Mouse (Mus musculus) kidney, adult 11 months (tissue): ENCODE measurements at regions not wholly inside any gene's neighbourhood (a gene's known extent, or its start where the extent isn't known, plus 50 kb on each side); places are given as distances from the start of the nearest gene placed in this dataset.
A peak's percentile ranks its signal among the peaks of the same experiment; 100 is the strongest.

Source experiments
- DNase-seq: peaks from one replicate; pipeline ENCODE4 v3.0.0; 2022

DNA sequence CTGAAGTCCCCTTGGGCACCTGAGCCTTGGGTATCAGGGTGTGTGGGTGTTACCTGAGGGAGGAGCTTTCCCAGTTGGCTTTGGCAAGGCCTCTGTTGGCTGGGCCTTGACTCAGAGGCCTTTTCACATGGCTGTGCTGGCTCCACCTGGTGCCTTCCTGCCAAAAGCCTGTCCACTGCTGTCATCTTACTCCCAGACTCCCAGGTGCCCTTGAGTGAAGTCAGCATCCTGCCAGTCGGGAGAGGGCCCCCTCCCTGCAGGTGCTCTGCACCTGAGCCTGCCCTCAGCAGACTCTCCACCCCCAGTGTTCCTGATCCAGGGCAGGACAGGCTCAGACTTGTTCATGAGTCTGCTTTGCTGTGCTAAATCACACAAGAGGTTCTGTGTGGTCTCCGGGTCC, 99.2 kb upstream of the Lgalsl start:
- peak; percentile 19 for DNase-seq

DNA sequence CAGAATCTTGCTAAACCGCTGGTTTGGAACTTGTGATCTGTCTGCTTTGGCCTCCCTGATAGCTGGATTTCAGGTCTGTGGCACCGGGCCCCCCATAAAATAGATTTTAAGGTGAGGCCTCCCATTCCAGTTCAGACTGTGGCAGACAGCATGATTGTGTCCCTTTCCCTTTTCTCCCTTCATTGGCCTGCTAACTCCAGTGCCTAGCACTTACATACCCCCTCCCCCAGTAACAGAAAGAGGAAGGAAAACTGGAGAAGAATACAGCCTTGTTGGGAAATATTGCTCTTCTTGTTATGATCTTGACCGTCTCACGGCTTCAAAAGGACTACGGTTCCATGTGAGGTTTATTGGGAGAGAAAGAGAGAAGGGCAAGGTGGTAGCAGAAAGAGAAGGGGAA, 99.7 kb upstream of the Lgalsl start:
- DNase-seq: no peak

DNA sequence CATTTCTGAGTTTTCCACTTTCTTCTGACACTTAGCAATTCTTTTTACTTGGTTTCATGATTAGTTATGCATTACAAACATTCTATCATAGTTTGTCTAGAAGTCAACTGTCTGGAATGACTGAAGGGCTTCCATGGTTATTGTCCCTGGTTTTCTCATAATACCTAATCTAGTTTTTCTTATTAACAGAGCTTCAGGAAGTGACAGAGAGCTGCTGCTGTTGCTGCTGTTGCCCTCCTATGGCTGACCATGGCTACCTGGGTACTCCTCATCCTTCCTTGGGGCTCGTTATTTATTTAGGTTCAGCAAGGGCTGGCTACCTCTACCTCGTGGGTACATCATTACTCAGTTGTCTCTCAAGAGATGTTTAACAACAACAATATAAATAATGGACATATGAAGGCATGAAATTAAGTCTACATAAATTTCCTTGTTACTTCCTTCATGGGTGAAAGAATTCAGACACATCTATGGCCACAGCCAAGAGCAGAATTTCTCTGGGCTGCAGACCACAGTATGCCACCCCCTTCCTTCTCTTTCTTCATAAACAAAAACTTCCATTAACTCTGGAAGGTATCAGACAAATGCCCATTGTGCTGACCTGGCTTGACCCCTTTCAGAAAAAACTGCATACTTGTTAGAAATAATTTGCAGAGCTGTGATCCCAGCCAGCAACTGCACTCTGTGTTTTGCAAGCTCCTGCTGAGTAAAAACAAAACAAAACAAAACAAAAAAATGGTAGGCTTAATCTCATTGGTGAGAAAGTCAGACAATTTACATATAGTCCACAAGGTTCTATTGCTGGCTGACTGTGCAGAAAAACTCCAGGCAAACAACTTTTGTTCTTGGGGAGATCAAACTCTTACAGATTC, 103.6 kb upstream of the Lgalsl start:
- peak; percentile 55 for DNase-seq

DNA sequence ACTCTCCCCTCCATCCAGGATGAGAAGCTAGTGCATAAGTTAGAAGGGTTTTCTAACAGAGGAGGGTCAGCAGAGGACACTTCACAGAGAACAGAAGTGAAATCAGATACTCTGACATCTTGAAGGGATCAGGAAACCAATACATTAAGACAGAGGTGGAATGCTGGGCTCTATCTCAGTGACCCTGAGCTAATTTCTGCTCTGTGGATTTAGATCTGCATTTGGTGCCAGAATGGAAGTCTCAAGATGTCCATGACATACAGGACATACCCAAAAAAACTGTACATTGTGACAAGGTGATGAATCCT, 104.2 kb upstream of the Lgalsl start:
- no peak for DNase-seq

DNA sequence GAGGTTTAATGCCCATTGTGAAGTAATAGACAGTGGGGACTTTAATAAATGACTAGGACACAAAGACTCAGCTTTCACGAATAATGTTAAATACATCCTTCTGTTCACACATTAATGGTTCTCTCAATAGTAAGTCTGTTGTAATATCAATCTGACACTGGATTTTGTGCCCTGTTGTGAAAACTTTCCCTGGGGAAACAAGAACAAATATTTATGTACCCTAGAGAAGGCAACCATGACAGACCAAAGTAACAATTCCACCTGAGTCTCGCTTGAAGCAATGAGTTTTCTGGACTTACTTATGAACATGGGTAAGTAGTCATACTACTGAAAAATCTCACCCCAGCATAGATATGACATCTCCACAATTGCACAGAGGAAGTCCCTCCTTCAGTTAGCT, 105.1 kb upstream of the Lgalsl start:
- DNase-seq: no peak

- no peak for DNase-seq
Observed at GRCm38 (mm10) chr11:20936996-20937395, 106.1 kb upstream of the Lgalsl start.

GRCm38 (mm10) chr11:20937942-20938341, 107.1 kb upstream of the Lgalsl start:
- no peak for DNase-seq

GRCm38 (mm10) chr11:20939644-20940043, 108.8 kb upstream of the Lgalsl start:
- DNase-seq: no peak

- no peak for DNase-seq
Observed at GRCm38 (mm10) chr11:20941546-20941945, 110.7 kb upstream of the Lgalsl start.

GRCm38 (mm10) chr11:20955561-20955960, 124.7 kb upstream of the Lgalsl start:
- DNase-seq: peak; percentile 56

DNA sequence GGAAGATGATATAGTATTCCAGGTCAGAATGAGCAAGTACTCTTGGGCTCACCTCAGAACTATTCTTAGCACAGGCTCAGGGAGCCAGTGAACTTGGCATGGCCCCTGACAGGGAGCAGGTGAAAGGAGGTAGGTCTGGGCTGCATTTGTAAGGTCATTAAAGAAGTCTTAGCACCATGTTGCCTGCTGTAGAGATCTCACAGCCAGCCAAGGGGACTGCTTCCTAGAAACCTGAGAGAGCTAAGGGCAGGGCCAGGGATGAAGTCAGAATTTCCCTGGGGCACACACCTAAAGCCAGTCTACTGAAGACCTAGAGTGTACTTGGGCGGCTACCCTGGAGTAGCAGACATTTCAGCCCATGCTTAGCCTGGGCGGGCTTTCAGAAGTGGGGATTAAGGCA, 126.9 kb upstream of the Lgalsl start:
- DNase-seq: peak; percentile 8

DNA sequence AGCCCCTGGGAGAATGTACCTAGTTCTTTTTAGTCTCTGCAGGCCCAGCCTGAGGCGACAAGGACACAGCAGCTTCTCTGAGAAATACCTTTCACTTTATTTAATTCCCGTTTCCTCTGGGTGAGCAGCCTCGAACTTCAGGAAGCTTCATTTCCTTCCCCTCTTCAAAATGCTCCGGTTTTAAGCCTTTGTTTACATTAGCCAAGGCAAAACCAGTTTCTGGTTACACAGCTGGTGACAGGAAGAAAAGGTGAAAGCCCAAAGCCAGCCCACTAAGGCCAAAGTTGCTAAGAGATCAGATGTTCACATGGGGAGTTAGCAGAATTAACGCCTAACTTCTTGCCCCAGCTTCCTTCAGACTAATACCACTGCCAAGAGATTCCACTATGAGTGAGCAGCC, 127.4 kb upstream of the Lgalsl start:
- peak; percentile 36 for DNase-seq

DNA sequence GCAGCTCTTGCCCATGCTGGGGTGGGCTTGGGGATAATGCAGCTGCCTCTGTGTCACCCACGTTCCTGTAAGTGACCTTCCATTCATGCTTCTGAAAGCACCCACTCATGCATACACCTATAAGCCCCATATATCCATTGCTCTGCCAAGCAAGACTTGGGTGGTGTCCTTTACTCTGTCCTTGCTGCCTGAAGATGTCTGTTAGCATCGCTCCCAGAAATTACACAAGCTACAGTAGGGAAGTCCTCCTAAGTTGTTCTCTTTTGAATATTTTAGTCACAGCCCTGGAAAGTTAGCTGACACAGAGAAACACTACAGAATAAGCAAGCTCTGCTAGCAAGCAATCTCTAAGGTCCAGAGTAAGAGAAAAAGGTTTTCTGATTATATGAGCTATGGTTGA, 129.2 kb upstream of the Lgalsl start:
- DNase-seq: no peak

DNA sequence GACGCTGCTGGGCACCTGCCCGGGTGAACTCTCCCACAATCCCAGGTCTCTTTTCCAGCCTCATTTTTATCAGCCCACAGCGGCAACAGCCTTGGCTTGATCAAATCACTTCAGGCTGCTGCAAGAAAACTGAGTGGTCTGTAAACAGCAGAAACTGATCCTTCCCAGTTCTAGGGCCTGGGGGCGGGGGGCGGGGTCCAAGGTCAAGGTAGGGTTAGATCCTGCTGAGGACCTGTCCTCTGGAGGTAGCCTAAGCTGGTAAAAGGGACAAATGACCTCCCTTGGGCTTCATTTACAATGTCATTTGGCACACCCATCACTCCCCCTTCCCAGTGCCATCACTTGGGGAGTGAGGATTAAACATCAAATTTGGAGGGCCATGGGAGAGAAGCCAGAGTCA, 129.9 kb upstream of the Lgalsl start:
- no peak for DNase-seq

GRCm38 (mm10) chr11:20961626-20962025, 129.5 kb upstream of the Peli1 start:
- DNase-seq: no peak

GRCm38 (mm10) chr11:20965575-20966239, 125.4 kb upstream of the Peli1 start:
- DNase-seq: no peak

DNA sequence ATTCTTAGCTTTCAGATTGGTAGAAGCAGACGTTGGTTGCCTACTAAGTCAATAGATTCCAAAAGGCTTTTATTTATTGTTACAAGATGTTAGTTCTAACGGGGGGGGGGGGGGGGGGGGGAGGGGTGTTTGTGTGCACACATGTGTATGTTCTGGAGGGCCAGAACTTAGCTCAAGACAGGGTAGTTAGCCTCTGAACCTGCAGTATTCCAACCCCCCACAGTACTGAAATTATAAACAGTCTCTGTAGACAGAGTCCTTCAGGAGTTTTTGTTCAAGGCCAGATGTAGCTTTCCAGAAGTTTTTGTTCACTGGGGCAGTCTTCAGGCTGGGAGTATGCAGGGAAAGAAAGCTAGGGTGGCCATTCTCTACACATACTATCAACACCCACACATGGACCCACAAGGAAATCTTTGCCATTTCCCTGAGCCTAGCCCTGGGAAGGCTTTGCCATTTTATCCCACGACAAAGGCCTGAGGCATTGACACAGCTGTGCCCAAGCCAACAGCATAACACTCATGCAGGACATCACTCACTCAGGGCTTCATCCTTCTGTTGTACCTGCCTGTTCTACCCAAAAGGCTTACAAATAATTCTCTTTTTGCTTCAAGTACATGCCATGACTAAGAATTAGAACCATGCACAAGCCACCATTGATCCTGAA, 123.6 kb upstream of the Peli1 start:
- no peak for DNase-seq

GRCm38 (mm10) chr11:20968341-20968740, 122.8 kb upstream of the Peli1 start:
- DNase-seq: peak; percentile 8

GRCm38 (mm10) chr11:20973141-20973540, 118.0 kb upstream of the Peli1 start:
- DNase-seq: no peak

GRCm38 (mm10) chr11:20981588-20981987, 109.5 kb upstream of the Peli1 start:
- no peak for DNase-seq

GRCm38 (mm10) chr11:20982010-20982409, 109.1 kb upstream of the Peli1 start:
- DNase-seq: no peak

DNA sequence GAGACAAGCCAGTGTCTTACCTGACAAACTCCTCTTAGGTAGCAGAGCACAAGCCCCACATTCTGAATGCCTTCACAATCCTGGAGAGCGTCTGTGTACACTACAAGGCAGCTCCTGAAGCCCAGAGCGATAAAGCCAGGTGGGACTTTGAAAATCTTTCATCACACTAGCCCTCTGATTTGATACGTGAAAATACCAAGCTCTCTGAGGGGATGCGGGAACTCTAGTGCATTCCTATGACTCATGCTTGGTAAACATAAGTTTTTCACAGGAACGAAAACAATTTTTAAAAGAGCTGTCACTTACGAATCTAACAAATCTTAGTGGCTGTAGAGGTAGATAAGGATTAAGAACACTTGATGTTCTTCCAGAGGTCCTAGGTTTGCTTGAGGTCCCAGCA, 108.6 kb upstream of the Peli1 start:
- no peak for DNase-seq

DNA sequence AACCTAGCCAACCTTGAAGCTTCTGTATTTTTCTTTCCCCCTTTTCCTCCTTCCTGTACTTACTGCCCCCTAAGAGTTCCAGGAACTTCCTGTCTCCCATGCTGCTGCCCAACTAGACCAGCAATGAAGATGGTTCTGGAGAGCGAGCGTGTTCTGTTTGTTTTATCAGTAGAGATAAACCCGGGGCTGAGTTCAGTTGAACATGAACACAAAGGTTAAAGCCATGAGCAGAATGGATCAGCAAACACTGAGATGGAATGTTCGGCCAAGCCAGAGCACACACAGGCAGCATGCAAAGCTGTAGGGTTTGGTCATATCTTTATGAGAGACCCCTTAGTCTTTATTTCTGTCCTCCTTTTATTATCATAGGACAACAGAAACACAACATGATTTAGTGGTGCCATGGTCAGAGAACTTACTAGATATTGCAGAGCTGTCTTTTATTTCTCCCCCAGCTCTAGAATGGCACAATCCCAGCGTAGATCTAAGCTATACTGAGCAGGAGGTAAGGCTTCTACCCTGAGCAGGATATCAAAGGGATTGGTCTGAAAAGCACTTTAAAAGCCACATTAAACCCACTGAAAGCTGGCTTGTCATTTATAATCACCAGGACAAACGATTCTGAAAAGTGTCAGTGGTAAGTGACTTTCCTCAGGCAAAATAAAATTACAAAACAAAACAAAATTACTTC, 105.9 kb upstream of the Peli1 start:
- DNase-seq: no peak

GRCm38 (mm10) chr11:20985771-20986170, 105.3 kb upstream of the Peli1 start:
- DNase-seq: no peak
